Mouse (Mus musculus) heart, postnatal 36 days (tissue): Measurements from ENCODE around the gene Loxl1. TPM values are rescaled to one million over a fixed set of nuclear protein-coding genes. Genes with fewer than 3 reads are reported as not detected.
"Not testable (repeated sequence)": the region's sequence is repeated elsewhere in the genome, so short reads cannot be mapped to it uniquely, and the experiment has no call there.

Experiments
- DNase-seq, 2 experiments: peaks; one replicate each; pipeline ENCODE4 v3.0.0; 2021 to 2022
- intact Hi-C: fragments of 180-260 bp; cut with DNase I; formaldehyde crosslinking; loops from one replicate; pipeline ENCODE4 v1.15.1; 2025
- total RNA-seq, 2 experiments: library from RNA; stranded (reverse); gene quantifications; 2 replicates each; pipeline ENCODE4 v1.2.3; 2021

Gene Loxl1
- total RNA-seq, 2 experiments from 2014 or later: 29.6 TPM

DNA sequence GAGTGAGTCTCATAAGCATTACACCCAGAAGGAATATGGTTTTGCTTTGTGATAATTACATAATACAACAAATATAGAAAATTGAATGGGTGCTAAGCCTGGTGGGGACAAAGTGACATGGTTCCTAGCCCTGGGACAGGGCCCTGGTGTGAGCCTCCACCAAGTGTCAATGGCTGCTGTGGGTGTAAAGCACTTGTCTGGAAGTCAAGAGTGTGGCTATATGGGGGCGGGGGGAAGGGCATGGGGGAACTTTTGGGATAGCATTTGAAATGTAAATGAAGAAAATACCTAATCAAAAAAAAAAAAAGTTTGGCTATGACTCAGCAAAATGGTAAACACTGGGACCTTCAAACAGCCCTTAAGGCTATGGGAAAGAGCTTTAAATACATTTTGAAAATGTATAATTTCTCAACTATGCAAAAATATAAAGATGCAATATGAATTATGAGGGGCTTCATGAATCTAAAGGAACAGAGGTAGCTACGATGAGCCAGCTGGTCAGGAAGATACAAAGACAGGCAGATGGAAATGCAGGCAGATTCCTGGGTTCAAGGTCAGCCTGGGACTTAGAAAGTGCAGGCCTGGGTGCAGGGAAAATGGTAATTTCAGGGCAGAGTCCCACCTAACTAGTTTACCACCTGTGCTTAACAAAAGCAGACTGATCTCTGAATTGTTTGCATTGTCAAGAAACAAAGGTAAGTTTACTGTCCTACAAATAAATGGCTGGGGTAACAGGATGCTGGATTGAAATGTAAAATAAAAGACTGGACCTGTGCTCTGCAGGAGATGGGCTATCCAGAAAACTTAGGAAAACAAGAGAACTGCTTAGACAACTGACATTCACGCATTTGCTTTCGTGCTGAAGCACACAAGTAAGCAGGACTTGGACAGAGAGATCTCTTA lies 33.9 kb downstream of the Loxl1 start:
- intact Hi-C loops: no loop called here
- no peak for DNase-seq

DNA sequence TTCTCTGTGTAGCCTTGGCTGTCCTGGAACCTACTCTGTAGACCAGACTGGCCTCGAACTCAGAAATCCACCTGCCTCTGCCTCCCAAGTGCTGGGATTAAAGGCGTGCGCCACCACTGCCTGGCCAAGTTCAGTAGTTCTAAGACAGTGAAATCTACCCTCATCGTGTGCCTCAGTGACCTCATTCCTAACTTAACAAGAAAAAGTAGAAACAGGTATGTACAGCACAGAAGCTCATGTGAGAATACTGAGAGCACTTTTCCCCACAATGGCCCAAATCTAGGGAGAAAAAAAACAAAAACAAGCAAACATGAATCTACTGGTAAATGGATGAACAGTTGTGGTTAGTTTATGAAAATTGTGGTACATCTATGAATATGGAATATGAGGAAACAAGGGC lies 34.7 kb downstream of the Loxl1 start:
- intact Hi-C loops: no loop called here
- no peak for DNase-seq

GRCm38 (mm10) chr9:58276346-58276745 lies 36.6 kb downstream of the Loxl1 start:
- intact Hi-C loops: no loop called here
- DNase-seq: no peak

GRCm38 (mm10) chr9:58275797-58276196 lies 37.2 kb downstream of the Loxl1 start:
- DNase-seq: no peak
- intact Hi-C loops: no loop called here

GRCm38 (mm10) chr9:58275115-58275774 lies 37.7 kb downstream of the Loxl1 start:
- intact Hi-C loops: no loop called here
- DNase-seq: peak; percentile 33 to 50

DNA sequence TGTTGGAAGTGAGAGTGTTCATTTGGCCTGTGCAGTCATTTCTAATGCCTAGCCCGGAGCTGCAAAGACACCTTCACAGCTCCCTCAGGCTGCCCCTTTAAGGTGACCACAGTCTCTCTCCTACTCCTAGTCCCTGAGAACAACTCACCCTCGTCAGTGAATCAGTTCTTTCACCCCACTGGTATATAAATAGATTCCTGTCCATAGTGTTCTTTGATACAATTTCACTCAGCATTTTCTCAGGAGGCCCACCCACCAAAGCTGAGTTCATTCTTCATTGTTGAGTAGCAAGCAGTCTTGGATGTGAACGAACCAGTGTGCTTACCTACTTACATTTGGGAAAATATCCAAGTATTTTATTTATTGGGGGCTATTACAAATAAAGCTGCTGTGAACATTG lies 38.4 kb downstream of the Loxl1 start:
- DNase-seq: no peak

GRCm38 (mm10) chr9:58274101-58274604 lies 38.8 kb downstream of the Loxl1 start:
- intact Hi-C loops: no loop called here
- DNase-seq: no peak

More for the DNA sequence above, 38.4 kb downstream of the Loxl1 start:
- intact Hi-C loops: no loop called here

- intact Hi-C loops: no loop called here
- no peak for DNase-seq
Measured at GRCm38 (mm10) chr9:58272855-58273254, 40.1 kb downstream of the Loxl1 start.

DNA sequence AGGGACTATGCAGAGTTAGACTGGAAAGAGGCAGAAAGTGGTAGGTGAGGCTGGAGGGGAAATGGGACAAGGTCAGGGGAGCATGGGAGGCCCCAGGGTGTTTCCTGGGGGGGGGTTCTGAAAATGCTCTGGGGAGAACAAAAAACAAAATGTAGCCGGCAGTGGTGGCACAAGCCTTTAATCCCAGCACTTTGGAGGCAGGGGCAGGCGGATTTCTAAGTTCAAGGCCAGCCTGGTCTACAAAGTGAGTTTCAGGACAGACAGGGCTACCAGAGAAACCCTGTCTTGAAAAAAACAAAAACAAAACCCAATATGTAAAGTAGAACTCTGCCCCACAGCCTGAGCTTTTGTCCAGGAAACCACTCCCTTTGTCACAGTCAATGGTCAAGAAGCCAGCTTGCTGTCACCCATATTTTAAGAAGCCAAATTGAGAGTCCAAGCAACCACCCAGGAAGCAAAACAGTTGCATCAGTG lies 40.9 kb downstream of the Loxl1 start:
- intact Hi-C loops: no loop called here
- DNase-seq: no peak

DNA sequence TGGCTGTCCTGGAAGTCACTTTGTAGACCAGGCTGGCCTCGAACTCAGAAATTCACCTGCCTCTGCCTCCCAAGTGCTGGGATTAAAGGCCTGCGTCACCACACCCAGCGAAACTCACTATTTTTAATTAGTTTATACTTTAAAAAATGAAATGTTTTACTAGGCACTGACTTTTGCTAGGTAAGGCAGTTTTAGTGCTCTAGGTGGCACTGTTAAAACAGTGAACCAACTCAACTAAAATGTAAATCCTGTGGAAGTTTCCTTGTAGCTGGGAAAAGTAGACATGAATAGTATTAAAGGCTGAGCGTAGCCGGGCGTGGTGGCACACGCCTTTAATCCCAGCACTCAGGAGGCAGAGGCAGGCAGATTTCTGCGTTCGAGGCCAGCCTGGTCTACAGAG lies 41.4 kb downstream of the Loxl1 start:
- intact Hi-C loops, DNase-seq: not testable (repeated sequence)

GRCm38 (mm10) chr9:58271109-58271508 lies 41.9 kb downstream of the Loxl1 start:
- DNase-seq: no peak
- intact Hi-C loops: no loop called here

DNA sequence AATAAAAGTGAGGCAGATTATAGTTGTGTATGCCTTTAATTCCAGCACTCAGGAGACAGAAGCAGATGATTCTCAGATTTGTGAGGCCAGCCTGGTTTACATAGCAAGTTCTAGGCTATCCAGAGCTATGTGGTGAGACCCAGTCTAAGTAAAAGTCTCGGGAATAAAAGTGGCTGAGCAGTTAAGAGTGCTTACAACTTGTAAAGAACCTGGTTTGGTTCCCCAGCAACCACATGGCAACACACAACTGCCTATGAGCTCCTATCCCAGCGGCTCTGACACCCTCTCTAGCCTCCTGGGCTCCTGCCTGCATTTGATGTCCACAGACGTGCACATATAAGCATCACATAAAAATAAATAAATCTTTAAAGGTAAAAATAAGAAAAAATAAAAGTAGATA lies 42.9 kb downstream of the Loxl1 start:
- no peak for DNase-seq
- intact Hi-C loops: no loop called here

- DNase-seq: peak; percentile 59 to 72
- intact Hi-C loops: loop anchor here (1.0 to 2.0 kb wide), 2 partner anchors 22 to 42 kb away; no protein-coding TSS in a partner anchor
Measured at GRCm38 (mm10) chr9:58268384-58269313, 44.3 kb downstream of the Loxl1 start.

DNA sequence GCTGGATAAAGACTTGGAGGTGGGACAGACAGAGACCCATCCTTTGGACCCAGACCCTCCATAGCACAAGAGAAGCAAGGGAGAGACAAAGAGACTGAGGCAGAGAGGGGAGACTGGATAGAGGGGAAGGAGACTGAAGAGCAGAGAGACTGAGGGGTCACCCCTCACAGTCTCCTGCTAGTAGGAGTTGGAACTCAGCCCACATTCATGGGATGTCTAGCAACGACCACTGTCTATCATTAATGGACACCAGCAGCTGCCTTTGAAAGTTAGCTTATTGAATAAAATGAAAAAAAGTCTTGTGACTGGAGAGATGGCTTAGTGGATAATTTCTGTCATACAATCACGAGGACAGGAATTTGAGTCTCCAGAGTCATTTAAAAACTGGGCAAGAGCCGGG lies 45.9 kb downstream of the Loxl1 start:
- intact Hi-C loops: no loop called here
- no peak for DNase-seq

DNA sequence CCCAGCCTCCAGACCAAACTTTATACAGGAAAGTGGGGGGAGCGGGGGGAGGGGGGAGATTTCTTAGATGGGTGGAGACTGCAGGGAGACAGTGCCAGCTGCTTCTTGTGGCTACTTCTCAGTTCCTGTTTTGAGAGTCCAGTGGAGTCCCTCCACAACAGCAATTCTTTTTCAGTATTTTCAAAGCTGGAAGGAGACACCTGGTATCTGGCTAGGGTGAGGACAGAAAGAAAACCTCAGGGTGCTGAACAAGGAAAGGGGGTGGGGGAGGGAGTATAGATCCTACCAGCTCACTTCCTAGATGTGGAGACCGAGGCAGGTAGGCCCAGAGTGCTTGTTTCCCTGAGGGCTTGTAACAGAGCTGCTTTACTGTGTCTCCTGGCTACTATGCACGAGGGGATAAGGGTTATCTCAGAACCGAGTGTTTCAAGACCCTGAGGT lies 46.4 kb downstream of the Loxl1 start:
- intact Hi-C loops: no loop called here
- DNase-seq: no peak

DNA sequence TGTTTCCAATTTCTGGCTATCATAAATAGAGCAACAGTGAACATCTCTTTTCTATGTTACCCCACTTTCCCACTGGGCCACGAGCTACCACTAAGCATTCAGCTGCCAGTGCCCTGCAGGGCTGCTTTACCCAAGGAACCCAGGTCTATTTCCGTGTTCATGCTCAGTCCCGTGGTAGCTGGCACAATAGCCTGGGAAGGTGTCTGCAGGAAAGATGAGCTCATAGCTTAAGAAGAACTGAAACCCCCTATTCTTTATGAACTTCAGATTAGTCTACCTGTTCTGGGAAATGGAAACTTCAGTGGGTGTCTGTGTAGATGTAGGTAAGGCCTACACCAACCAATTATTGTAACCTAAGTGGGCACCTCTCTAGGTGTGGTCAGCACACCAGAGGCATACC lies 47.6 kb downstream of the Loxl1 start:
- no peak for DNase-seq
- intact Hi-C loops: no loop called here

DNA sequence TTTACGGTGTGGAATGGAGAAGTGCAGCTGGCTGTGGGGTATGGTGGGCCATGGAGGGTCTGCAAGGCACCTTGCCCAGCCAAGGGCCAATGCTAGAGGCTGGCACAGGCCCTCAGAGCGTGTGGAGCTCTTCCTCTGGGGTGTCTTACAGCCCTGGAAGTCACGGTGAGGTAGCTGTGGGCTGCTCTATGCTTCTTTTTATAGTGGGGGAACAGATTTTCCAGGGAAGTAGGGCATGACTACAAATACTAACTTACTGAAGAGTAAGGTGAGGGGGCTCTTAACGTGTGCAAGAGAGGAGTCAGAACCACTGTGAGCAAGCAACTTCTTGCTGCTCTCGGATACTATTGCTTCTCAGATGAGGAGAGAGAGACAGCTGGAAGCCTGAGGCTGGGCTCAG lies 50.5 kb downstream of the Loxl1 start:
- intact Hi-C loops: no loop called here
- no peak for DNase-seq

DNA sequence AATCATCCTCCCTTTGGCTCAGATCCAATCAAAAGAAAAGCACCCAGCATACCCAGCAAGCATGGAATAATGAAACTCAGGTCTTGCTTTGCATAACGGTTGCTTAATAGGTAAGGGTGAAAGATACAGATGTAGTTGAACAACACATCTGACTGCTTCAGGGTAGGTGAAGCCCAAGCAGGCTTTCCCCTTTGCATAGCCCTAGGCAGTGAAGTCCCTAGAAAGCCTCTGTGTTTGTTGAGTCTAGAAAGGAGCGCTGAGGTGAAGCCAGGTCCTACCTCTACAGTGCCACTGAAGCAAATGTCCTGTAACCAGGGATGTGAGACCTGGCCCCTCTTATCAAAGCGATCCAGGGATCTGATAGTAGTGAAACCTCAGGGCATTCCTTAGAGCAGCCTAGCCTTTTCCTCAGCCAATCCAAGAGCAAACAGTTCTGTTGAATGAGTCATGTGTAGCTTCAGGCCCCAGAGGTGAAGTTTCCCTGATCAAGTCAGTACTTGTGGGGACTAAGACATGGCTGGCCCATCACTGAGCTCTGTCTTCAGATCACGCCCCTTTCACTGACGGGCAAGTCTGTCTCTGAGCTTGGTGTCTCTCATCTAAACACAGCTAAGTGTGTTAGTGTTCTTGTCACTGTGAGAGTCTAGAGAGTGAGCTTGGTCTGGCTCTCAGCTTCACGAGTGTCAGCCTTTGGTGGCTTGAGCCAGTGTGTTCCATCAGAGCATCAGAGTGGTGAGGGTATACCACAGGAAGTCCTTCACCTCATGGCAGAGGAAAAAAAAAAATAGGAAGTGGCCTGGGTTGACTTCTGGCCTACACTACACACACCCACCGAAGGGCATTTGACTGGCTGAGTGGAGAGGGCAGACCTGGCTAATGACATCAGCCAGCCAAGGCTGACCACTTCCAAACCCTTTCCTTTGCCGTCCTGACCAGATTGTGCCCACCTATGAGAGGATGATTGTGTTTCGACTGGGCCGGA lies 57.0 kb downstream of the Loxl1 start:
- DNase-seq: no peak
- intact Hi-C loops: loop anchor here (10.0 kb wide), 1 partner anchor 491 kb away; the partner anchor contains the start of gene Clk3

- DNase-seq: no peak
- intact Hi-C loops: loop anchor here (10.0 kb wide), 1 partner anchor 490 kb away; the partner anchor contains the start of gene Clk3
Measured at GRCm38 (mm10) chr9:58255105-58255504, 57.9 kb downstream of the Loxl1 start.
